Mouse (Mus musculus): Measurements from ENCODE around the gene Ttf1. TPM values are rescaled to one million over a fixed set of nuclear protein-coding genes. Genes with fewer than 3 reads are reported as not detected.

The Ttf1 gene
- total and polyA plus RNA-seq, 2 experiments = 3.4 to 6.8 TPM

GRCm38 (mm10) chr2:29124571-29124935 is 64.5 kb downstream of the Ttf1 start:
- H3K4me1 ChIP-seq (ENCODE audit: control insufficient read depth, insufficient read depth, low read length) = peaks cover 3% of the 10 kb centered on the region; the same call in 1 of the 2 replicates
- peak overlapping the region; percentile 14; the same call in 1 of the 2 replicates for H3K27ac ChIP-seq (replicated peaks; ENCODE audit: insufficient read depth, low read depth, low read length)
- H3K4me3 ChIP-seq (ENCODE audit: insufficient read depth, low read depth, low read length) = peak overlapping the region; percentile 88
- peaks cover 6% of the 10 kb centered on the region; the same call in 1 of the 2 replicates for H3K36me3 ChIP-seq (ENCODE audit: control insufficient read depth, insufficient read depth, low read length)
- no peaks in the 10 kb centered on the region for H3K79me2 ChIP-seq (ENCODE audit: control insufficient read depth, insufficient read depth, low read length)
- TF ChIP-seq POLR2A (IDR thresholded peaks at IDR 0.05; ENCODE audit: extremely low read depth, insufficient read depth, low read length) (no peak), CTCF (IDR thresholded peaks at IDR 0.05; ENCODE audit: low read depth, low read length) (no peak)
- 1% methylated on average over 24 of the region's 24 CpGs for WGBS
- no peak for DNase-seq (ENCODE audit: extremely low read depth, low read depth, low spot score)
- H3K9ac ChIP-seq (ENCODE audit: low read depth, low read length) = peak overlapping the region; percentile 20
- H3K27me3 ChIP-seq (ENCODE audit: control insufficient read depth, insufficient read depth, low read length) = no peaks in the 10 kb centered on the region

- Histone ChIP-seq H3K4me1 (ENCODE audit: control insufficient read depth, insufficient read depth, low read length) (peaks cover 3% of the 10 kb centered on the region; the same call in 1 of the 2 replicates), H3K9ac (ENCODE audit: low read depth, low read length) (peak overlapping the region; percentile 92), H3K27ac (replicated peaks; ENCODE audit: insufficient read depth, low read depth, low read length) (peak overlapping the region; percentile 78), H3K79me2 (ENCODE audit: control insufficient read depth, insufficient read depth, low read length) (no peaks in the 10 kb centered on the region), H3K27me3 (ENCODE audit: control insufficient read depth, insufficient read depth, low read length) (no peaks in the 10 kb centered on the region), H3K4me3 (ENCODE audit: insufficient read depth, low read depth, low read length) (peak overlapping the region; percentile 88), H3K36me3 (ENCODE audit: control insufficient read depth, insufficient read depth, low read length) (peaks cover 11% of the 10 kb centered on the region)
- WGBS = under 1% methylated on average over 81 of the region's 81 CpGs
- TF ChIP-seq CTCF (IDR thresholded peaks at IDR 0.05; ENCODE audit: low read depth, low read length) (no peak), POLR2A (IDR thresholded peaks at IDR 0.05; ENCODE audit: extremely low read depth, insufficient read depth, low read length) (peak; percentile 36; the same call in 1 of the 2 replicates)
- peak; percentile 94 for DNase-seq (ENCODE audit: extremely low read depth, low read depth, low spot score)
These were observed 65.1 kb downstream of the Ttf1 start for GRCm38 (mm10) chr2:29124936-29125701.

DNA sequence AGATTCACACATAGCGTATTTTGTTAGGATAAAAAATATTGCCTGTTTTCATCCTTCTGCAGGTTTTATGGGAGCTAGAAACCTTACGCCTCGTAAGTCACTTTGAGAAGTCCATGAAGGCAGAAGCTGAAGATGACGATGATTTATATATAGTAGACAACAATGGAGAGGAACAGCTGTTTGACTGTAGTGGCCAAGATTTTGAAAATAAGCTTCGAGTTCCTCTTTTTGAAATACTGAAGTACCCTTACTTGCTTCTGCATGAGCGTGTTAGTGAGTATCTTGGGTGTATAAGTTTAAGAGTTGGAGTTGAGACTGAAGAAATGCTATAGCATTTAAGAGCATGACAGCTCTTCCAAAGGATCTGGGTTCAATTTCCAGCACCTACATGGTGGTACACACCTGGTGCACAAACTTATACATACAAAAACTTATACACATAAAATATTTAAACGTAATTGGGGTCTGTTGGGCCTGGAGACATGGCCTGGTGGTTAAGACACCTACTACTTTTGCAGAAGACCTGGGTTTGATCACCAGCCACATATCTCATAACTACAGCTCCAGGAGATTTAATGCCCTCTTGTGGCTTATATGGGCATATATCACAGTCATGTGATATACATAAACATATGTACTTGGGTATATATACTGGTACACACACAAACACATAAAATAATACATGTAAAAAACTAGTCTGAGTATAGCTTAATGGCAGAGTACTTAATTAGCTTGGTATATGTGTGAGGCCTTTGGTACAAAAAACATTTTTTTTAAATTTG is 70.2 kb downstream of the Ttf1 start:
- WGBS = 94% methylated on average over 7 of the region's 7 CpGs
- Histone ChIP-seq H3K9ac (ENCODE audit: low read depth, low read length) (no peak overlapping the region), H3K27ac (replicated peaks; ENCODE audit: insufficient read depth, low read depth, low read length) (no peak overlapping the region), H3K36me3 (ENCODE audit: control insufficient read depth, insufficient read depth, low read length) (peaks cover 39% of the 10 kb centered on the region), H3K4me1 (ENCODE audit: control insufficient read depth, insufficient read depth, low read length) (peaks cover 3% of the 10 kb centered on the region; the same call in 1 of the 2 replicates), H3K79me2 (ENCODE audit: control insufficient read depth, insufficient read depth, low read length) (no peaks in the 10 kb centered on the region), H3K27me3 (ENCODE audit: control insufficient read depth, insufficient read depth, low read length) (no peaks in the 10 kb centered on the region), H3K4me3 (ENCODE audit: insufficient read depth, low read depth, low read length) (no peak overlapping the region)
- peak; percentile 4 for DNase-seq (ENCODE audit: extremely low read depth, low read depth, low spot score)
- no peak for TF ChIP-seq CTCF (IDR thresholded peaks at IDR 0.05; ENCODE audit: low read depth, low read length)
- no peak for TF ChIP-seq POLR2A (IDR thresholded peaks at IDR 0.05; ENCODE audit: extremely low read depth, insufficient read depth, low read length)

- Histone ChIP-seq H3K4me1 (ENCODE audit: control insufficient read depth, insufficient read depth, low read length) (no peaks in the 10 kb centered on the region), H3K27ac (replicated peaks; ENCODE audit: insufficient read depth, low read depth, low read length) (no peak overlapping the region), H3K4me3 (ENCODE audit: insufficient read depth, low read depth, low read length) (no peak overlapping the region), H3K27me3 (ENCODE audit: control insufficient read depth, insufficient read depth, low read length) (no peaks in the 10 kb centered on the region), H3K9ac (ENCODE audit: low read depth, low read length) (no peak overlapping the region), H3K36me3 (ENCODE audit: control insufficient read depth, insufficient read depth, low read length) (peaks cover 46% of the 10 kb centered on the region), H3K79me2 (ENCODE audit: control insufficient read depth, insufficient read depth, low read length) (no peaks in the 10 kb centered on the region)
- no peak for DNase-seq (ENCODE audit: extremely low read depth, low read depth, low spot score)
- TF ChIP-seq POLR2A (IDR thresholded peaks at IDR 0.05; ENCODE audit: extremely low read depth, insufficient read depth, low read length) = no peak
- no peak for TF ChIP-seq CTCF (IDR thresholded peaks at IDR 0.05; ENCODE audit: low read depth, low read length)
These were observed 75.1 kb downstream of the Ttf1 start for GRCm38 (mm10) chr2:29135161-29135560.

Other genes with a start within 250 kb of the Ttf1 start
- gene Gtf3c4, start 219.9 kb upstream of the Ttf1 start, total RNA-seq (2014; rRNA removed) = 11.0 and 11.4 TPM in 2 replicates
- gene Gtf3c4, start 219.9 kb upstream of the Ttf1 start, polyA plus RNA-seq (2012; rRNA removed) = 4.6 and 5.0 TPM in 2 replicates
- gene Ddx31, start 219.9 kb upstream of the Ttf1 start, total RNA-seq (2014; rRNA removed) = 3.9 and 4.2 TPM in 2 replicates
- gene Ddx31, start 219.9 kb upstream of the Ttf1 start, polyA plus RNA-seq (2012; rRNA removed) = 1.9 and 2.5 TPM in 2 replicates
- not detected in 2 replicates for gene Barhl1, start 143.6 kb upstream of the Ttf1 start, total RNA-seq (2014; rRNA removed)
- 0.32 and 0.37 TPM in 2 replicates for gene Barhl1, start 143.6 kb upstream of the Ttf1 start, polyA plus RNA-seq (2012; rRNA removed)
- gene Cfap77, start 5.2 kb upstream of the Ttf1 start, total RNA-seq (2014; rRNA removed) = 0.13 TPM in 1 of 2 replicates, not detected in the other
- 0.06 and 0.11 TPM in 2 replicates for gene Cfap77, start 5.2 kb upstream of the Ttf1 start, polyA plus RNA-seq (2012; rRNA removed)
- gene Setx, start 63.9 kb downstream of the Ttf1 start, total RNA-seq (2014; rRNA removed) = 13.6 and 13.9 TPM in 2 replicates
- gene Setx, start 63.9 kb downstream of the Ttf1 start, polyA plus RNA-seq (2012; rRNA removed) = 1.4 and 1.8 TPM in 2 replicates
- 0.87 and 1.5 TPM in 2 replicates for gene Ntng2, start 192.7 kb downstream of the Ttf1 start, total RNA-seq (2014; rRNA removed)
- 4.0 and 5.1 TPM in 2 replicates for gene Ntng2, start 192.7 kb downstream of the Ttf1 start, polyA plus RNA-seq (2012; rRNA removed)